Mouse (Mus musculus) MEL (cell line): Measurements from ENCODE around the gene Hist2h2ac.

Experiments used
- CTCF ChIP-seq, 3 experiments: IDR thresholded peaks in 2 of 3; conservative IDR thresholded peaks in 1 of 3; 2 replicates each; pipeline ENCODE4 v1.5.1; 2011 to 2012; ENCODE audit warnings: low read length in 3 of 3, low read depth in 2 of 3, mild to moderate bottlenecking in 2 of 3, improper control_type of control experiment in 1 of 3, inconsistent platforms in 1 of 3, mixed read lengths in 1 of 3, moderate library complexity in 1 of 3; ENCODE audit not compliant: control insufficient read depth in 1 of 3, insufficient read depth in 1 of 3, poor library complexity in 1 of 3, severe bottlenecking in 1 of 3
- GATA1 ChIP-seq: IDR thresholded peaks from 2 replicates; pipeline ENCODE4 v1.6.1; 2011; ENCODE audit warnings: low read depth, low read length, improper control_type of control experiment
- HCFC1 ChIP-seq: IDR thresholded peaks from 2 replicates; pipeline ENCODE4 v1.6.1; 2012; ENCODE audit warnings: low read depth, mild to moderate bottlenecking, inconsistent platforms, low read length, improper control_type of control experiment, moderate library complexity
- JUND ChIP-seq: IDR thresholded peaks from 2 replicates; pipeline ENCODE4 v1.6.1; 2011; ENCODE audit warnings: low read depth, mild to moderate bottlenecking, improper control_type of control experiment, low read length
- NRF1 ChIP-seq: IDR thresholded peaks from 2 replicates; pipeline ENCODE4 v1.6.1; 2014; ENCODE audit warnings: low read depth, mild to moderate bottlenecking, inconsistent platforms, low read length, improper control_type of control experiment, moderate library complexity; ENCODE audit not compliant: poor library complexity, insufficient read depth, severe bottlenecking
- POLR2A ChIP-seq, 2 experiments: IDR thresholded peaks; 2 replicates each; pipeline ENCODE4 v1.6.1; 2011 to 2012; ENCODE audit warnings: low read length in 2 of 2, mild to moderate bottlenecking in 2 of 2, control low read depth in 1 of 2, improper control_type of control experiment in 1 of 2, low read depth in 1 of 2, moderate library complexity in 1 of 2; ENCODE audit not compliant: control insufficient read depth in 1 of 2, insufficient read depth in 1 of 2, poor library complexity in 1 of 2
- TAL1 ChIP-seq: IDR thresholded peaks from 2 replicates; pipeline ENCODE4 v1.6.1; 2012; ENCODE audit warnings: mild to moderate bottlenecking, inconsistent platforms, low read length, moderate library complexity, mixed read lengths
- USF2 ChIP-seq, 2 experiments: IDR thresholded peaks; 2 replicates each; pipeline ENCODE4 v1.6.1; 2011 to 2012; ENCODE audit warnings: improper control_type of control experiment in 2 of 2, low read length in 2 of 2, borderline replicate concordance in 1 of 2, inconsistent platforms in 1 of 2, low read depth in 1 of 2, mild to moderate bottlenecking in 1 of 2; ENCODE audit not compliant: insufficient read depth in 1 of 2

DNA sequence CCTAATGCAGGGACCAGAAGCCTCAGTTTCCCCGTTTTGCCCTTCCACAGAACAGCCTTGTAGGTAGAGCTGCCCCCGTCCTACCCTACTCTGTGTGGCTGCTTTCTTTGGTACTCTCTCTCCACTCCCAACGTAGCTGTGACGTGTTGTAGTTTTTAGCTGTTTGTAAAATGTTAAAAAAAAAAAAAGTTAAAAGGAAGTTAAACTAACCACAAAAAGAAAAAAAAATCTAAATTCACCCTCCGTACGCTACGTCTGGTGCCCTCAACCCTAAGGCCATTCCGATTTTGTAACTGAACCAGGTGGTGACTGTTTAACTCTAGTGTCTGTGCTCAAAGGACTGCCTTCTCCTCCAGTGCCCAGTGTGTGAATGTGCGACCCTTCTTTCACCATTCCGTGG lies 25.7 kb downstream of the Hist2h2ac start:
- TF ChIP-seq GATA1 (no peak), TAL1 (no peak), NRF1 (no peak), POLR2A (IDR thresholded peaks at IDR 0.05; ENCODE audit: control insufficient read depth in 1 of 2, insufficient read depth in 1 of 2, low read depth in 1 of 2, low read length in 2 of 2, poor library complexity in 1 of 2) (no peak), USF2 (IDR thresholded peaks at IDR 0.05; ENCODE audit: borderline replicate concordance in 1 of 2, insufficient read depth in 1 of 2, low read depth in 1 of 2, low read length in 2 of 2) (no peak), HCFC1 (no peak), CTCF (IDR thresholded peaks at IDR 0.05 in 2 of 3, conservative IDR thresholded peaks at IDR 0.05 in 1 of 3; ENCODE audit: control insufficient read depth in 1 of 3, insufficient read depth in 1 of 3, low read depth in 2 of 3, low read length in 3 of 3, poor library complexity in 1 of 3, severe bottlenecking in 1 of 3) (no peak), JUND (no peak)
